Mouse (Mus musculus) spleen, adult 10 weeks (tissue): ENCODE data around the gene Lsm6. TPM values are rescaled to one million over a fixed set of nuclear protein-coding genes. Genes with fewer than 3 reads are reported as not detected.

Source experiments
- polyA plus RNA-seq: library from polyadenylated mRNA; stranded (reverse); fragments of 350-450 nt; fragmentation: Illumina TruSeq; extraction: RNeasy Lipid Tissue Mini Kit (QIAGEN cat#74804); gene quantifications from one replicate; pipeline ENCODE4 v1.2.3, GENCODE M21; 2015; ENCODE audit warnings: low replicate concordance; ENCODE audit not compliant: insufficient read depth

Lsm6 gene
- 144 TPM for polyA plus RNA-seq

GRCm38 (mm10) chr8:78820673-78821310 lies at the start of gene Lsm6:
Gene Lsm6 (minus strand): TSS chr8:78821140.

Other genes with a start within 250 kb of the Lsm6 start
- gene Zfp827, start 207.3 kb upstream of the Lsm6 start, polyA plus RNA-seq, result 6.0 TPM